Mouse (Mus musculus) neutrophil, adult 83 days (primary cell): Measurements from ENCODE around the gene Vmn1r55. TPM values are rescaled to one million over a fixed set of nuclear protein-coding genes. Genes with fewer than 3 reads are reported as not detected.

Experiments
- total RNA-seq, 2 experiments: library from RNA; stranded (reverse); gene quantifications; one replicate each; pipeline ENCODE4 v1.2.4; 2023

Vmn1r55 gene
- total RNA-seq: not detected

DNA sequence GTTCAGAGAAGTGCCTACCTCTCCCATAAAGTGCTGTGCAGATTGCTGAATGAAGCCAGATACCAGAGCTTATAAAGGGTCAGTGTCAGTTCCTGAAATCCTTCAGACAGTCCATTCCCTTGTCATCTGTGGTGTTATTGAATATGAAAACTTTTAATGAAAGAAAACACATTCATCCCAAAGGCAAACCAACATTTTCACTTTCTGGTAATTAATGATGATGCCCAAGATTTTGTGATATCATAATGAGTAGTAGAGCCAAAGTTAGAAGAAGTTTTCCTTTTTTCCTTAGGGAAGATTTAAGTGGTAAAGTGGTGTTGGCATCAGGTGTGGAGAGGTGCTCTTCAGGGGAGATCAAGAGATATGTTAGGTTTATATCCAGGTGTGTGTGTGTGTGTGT, at the start of gene Vmn1r55:
TSS of gene Vmn1r55 (minus strand) at position 101 of the 400 bp plus-strand sequence.

DNA sequence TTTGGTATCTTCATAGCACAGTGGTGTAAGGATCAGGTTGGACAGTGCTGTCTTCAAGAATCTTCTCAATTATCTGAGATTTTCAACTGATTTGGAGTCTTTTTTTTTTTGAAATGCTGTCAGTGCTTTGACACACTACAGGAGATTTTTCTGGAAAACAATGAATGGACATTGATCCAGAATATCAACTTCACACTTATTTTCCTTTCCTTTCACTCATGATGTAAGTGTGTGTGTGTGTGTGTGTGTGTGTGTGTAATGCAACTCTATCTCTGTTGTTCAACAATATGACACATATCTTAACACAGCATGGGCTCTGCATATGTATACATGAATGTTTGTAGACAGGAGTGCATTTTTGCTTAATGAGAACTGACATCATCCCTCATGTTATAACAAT, 47.2 kb upstream of the Vmn1r55 start, which contains the start of gene Vmn1r56:
TSS of gene Vmn1r56 (minus strand) at position 101 of the 400 bp plus-strand sequence.

GRCm38 (mm10) chr7:5125549-5126406, 23.7 kb downstream of the Vmn1r55 start, which contains the start of gene Rasl2-9:
Gene Rasl2-9, minus strand, starts transcription at chr7:5125950.

DNA sequence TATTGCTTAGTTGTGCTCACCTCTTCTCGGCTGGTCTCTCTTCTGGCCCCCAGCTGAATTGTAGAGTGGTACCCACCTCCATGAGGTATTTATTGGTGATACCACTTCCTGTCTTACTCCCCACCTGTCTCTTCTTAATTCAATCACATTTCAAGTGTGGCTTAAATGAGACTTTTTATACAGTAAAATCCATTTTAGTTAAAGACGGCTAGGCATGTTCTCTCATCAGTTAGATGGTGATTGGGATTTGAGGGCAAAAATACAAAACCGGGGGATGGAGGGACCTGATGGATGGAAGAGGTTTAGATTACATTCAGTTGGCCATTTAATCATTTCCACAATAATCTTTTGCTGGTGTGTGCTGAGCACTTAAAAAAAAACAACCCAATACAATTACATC, 32.6 kb downstream of the Vmn1r55 start, which contains the start of gene Rfpl4:
TSS of gene Rfpl4 (minus strand) at position 101 of the 400 bp plus-strand sequence.

GRCm38 (mm10) chr7:5080010-5080751, 69.3 kb downstream of the Vmn1r55 start, which contains the start of gene Epn1:
Gene Epn1, plus strand, starts transcription at chr7:5080235.

Other genes starting within 250 kb of the Vmn1r55 start
- not detected for gene Gm36210, start 243.2 kb downstream of the Vmn1r55 start, total RNA-seq
- gene Zfp628, start 234.5 kb downstream of the Vmn1r55 start, total RNA-seq: 10 to 100 TPM; 12.6 to 13.0 TPM
- gene Nat14, start 227.6 kb downstream of the Vmn1r55 start, total RNA-seq: 1 to 10 TPM; 2.3 to 3.0 TPM
- under 1 TPM; 0.07 to 0.42 TPM for gene Ssc5d, start 223.9 kb downstream of the Vmn1r55 start, total RNA-seq
- not detected for gene Sbk2, start 185.3 kb downstream of the Vmn1r55 start, total RNA-seq
- gene Sbk3, start 178.5 kb downstream of the Vmn1r55 start, total RNA-seq: not detected
- gene Zfp579, start 153.5 kb downstream of the Vmn1r55 start, total RNA-seq: 1 to 10 TPM; 4.7 to 5.2 TPM
- gene Zfp524, start 135.3 kb downstream of the Vmn1r55 start, total RNA-seq: 10 to 100 TPM; 13.7 to 14.8 TPM
- gene Fiz1, start 135.0 kb downstream of the Vmn1r55 start, total RNA-seq: 10 to 100 TPM; 26.8 to 27.6 TPM
- not detected for gene Gm44973, start 134.2 kb downstream of the Vmn1r55 start, total RNA-seq
- 10 to 100 TPM; 28.4 to 28.5 TPM for gene Zfp865, start 129.3 kb downstream of the Vmn1r55 start, total RNA-seq
- under 1 TPM; 0.42 to 0.70 TPM for gene Ccdc106, start 129.1 kb downstream of the Vmn1r55 start, total RNA-seq
- under 1 TPM in 1 of 2 experiments, not detected in 1; 0.71 TPM for gene 4632433K11Rik, start 115.6 kb downstream of the Vmn1r55 start, total RNA-seq
- 1 to 10 TPM; 2.1 to 2.6 TPM for gene Zfp784, start 111.2 kb downstream of the Vmn1r55 start, total RNA-seq
- gene Zfp580, start 98.1 kb downstream of the Vmn1r55 start, total RNA-seq: not detected
- 100 to 1,000 TPM; 211 to 222 TPM for gene U2af2, start 87.5 kb downstream of the Vmn1r55 start, total RNA-seq
- gene Epn1, start 69.4 kb downstream of the Vmn1r55 start, total RNA-seq: 100 to 1,000 TPM; 143 to 145 TPM
- gene Rfpl4, start 32.7 kb downstream of the Vmn1r55 start, total RNA-seq: not detected
- not detected for gene Rasl2-9, start 23.7 kb downstream of the Vmn1r55 start, total RNA-seq
- not detected for gene Vmn1r56, start 47.1 kb upstream of the Vmn1r55 start, total RNA-seq
- gene Vmn1r57, start 68.8 kb upstream of the Vmn1r55 start, total RNA-seq: not detected
- gene Gm5065, start 200.9 kb upstream of the Vmn1r55 start, total RNA-seq: not detected
- not detected for gene Nlrp2, start 201.4 kb upstream of the Vmn1r55 start, total RNA-seq